Mouse (Mus musculus) lung, postnatal 0 days (tissue): ENCODE data around the gene Cars2.

Source experiments
- CTCF ChIP-seq: IDR thresholded peaks from 2 replicates; pipeline ENCODE4 v1.5.1; 2016; ENCODE audit warnings: antibody characterized with exemption, mild to moderate bottlenecking
- EP300 ChIP-seq: IDR thresholded peaks from 2 replicates; pipeline ENCODE4 v1.6.1; 2016; ENCODE audit warnings: antibody characterized with exemption, mild to moderate bottlenecking, control low read depth

- TF ChIP-seq CTCF (no peak), EP300 (no peak; the same call in 1 of the 2 replicates)
These were observed 5.4 kb upstream of the Cars2 start for GRCm38 (mm10) chr8:11555720-11556591.
